Mouse (Mus musculus): ENCODE data around the gene Usf3. TPM values are rescaled to one million over a fixed set of nuclear protein-coding genes. Genes with fewer than 3 reads are reported as not detected.

Gene Usf3
- polyA plus RNA-seq, 1 experiment from 2014 or later, result 2.4 TPM

DNA sequence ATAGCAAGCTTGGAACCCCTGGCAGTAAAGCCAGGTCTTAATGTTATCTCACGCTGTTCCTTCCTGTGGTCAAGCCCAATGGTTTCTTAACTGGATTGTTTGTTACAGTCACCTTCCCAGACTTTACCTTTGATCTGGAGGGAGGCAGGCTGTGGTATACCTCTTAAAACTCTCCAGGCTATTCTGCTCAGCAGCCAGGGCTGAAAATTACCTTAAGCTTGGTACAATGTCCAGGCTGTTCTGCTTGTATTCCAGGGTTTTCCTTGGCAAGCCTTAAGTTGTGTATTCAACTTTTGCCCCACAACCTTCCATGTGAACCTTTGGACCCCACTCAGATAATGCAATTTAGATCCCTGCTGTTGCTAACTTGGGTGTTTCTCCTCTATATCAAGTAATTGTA, 2.0 kb downstream of the Usf3 start:
- H3K4me1 ChIP-seq (replicated peaks), result peaks cover 18% of the 10 kb centered on the region
- H3K4me2 ChIP-seq, result peak overlapping the region; percentile 39
- no peaks in the 10 kb centered on the region for H3K36me3 ChIP-seq
- H3K4me3 ChIP-seq, result no peak overlapping the region
- ATAC-seq (ENCODE audit: insufficient number of reproducible peaks, low FRiP score), result no peak
- no peak overlapping the region for H3K9ac ChIP-seq
- no peaks in the 10 kb centered on the region for H3K9me3 ChIP-seq (replicated peaks)
- WGBS, result 45% methylated on average over 1 of the region's 1 CpGs
- 0 out of 2 replicates have a peak overlapping the region, but pooled peaks have one; percentile 40 for H3K27ac ChIP-seq (ENCODE audit: poor library complexity, severe bottlenecking)
- no peaks in the 10 kb centered on the region for H3K27me3 ChIP-seq (replicated peaks)

DNA sequence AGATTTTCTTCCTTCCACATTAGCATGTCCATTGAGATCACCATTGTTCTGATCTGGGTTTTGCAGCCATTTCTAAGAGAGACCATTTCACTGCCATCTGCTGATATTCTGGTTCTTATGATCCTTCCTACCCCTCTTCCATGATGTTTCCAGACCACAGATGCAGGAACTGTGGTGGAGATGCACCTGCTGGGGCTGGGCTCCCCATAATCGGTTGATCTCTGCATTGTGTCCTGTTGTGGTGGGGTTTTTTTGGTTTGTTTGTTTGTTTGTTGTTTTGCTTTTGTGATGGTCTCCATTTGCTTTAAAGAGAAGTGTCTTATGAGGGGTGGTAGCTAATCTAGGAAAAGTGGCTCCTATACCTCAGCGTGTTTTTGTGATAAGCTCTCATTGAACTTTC, 3.5 kb downstream of the Usf3 start:
- no peaks in the 10 kb centered on the region for H3K9me3 ChIP-seq (replicated peaks)
- H3K27ac ChIP-seq (ENCODE audit: poor library complexity, severe bottlenecking), result no peak overlapping the region
- H3K36me3 ChIP-seq, result peaks cover 5% of the 10 kb centered on the region; the same call in 1 of the 2 replicates
- no peak overlapping the region for H3K4me2 ChIP-seq
- no peak overlapping the region for H3K4me3 ChIP-seq
- ATAC-seq (ENCODE audit: insufficient number of reproducible peaks, low FRiP score), result no peak
- H3K4me1 ChIP-seq (replicated peaks), result peaks cover 18% of the 10 kb centered on the region
- no peak overlapping the region for H3K9ac ChIP-seq
- H3K27me3 ChIP-seq (replicated peaks), result no peaks in the 10 kb centered on the region
- 84% methylated on average over 2 of the region's 2 CpGs for WGBS

DNA sequence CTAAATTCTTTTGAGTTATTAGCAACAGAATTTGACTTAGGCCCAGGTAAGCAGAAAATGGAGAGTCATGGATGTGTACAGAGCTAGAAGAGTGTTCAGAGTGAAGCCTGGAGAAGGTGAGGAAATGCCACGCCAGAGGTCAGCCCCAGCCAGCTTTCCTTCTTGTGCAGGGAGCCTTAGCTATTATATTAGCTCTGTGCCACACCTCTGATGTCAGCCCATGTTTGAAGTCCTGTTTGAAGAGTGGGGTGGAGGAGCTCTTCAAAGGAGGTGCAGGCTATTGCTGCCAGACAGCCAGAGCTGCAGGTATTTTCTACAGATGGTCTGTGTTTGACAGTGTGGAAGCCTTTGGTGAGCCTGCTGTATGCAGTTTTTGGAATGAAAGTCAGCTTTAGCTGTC, 5.5 kb downstream of the Usf3 start:
- 68% methylated on average over 1 of the region's 1 CpGs for WGBS
- ATAC-seq (ENCODE audit: insufficient number of reproducible peaks, low FRiP score), result no peak

DNA sequence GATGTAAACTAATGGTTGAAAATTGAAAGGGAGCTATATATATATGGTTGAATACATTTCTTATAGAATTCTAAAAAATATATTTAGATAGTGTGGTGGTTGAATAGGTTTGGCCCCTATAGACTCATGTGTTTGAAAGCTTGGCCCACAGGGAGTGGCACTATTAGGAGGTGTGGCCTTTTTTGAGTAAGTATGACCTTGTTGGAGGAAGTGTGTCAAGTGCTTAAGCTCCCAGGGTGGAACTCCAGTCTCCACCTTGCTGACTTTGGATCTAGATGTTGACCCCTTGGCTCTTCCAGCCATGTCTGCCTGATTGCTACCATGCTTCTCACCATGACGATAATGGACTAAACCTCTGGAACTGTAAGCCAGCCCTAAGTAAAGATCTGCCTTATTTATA, 9.6 kb downstream of the Usf3 start:
- no peak overlapping the region for H3K4me2 ChIP-seq
- H3K27ac ChIP-seq (ENCODE audit: poor library complexity, severe bottlenecking), result no peak overlapping the region
- H3K36me3 ChIP-seq, result peaks cover 9% of the 10 kb centered on the region
- H3K9ac ChIP-seq, result no peak overlapping the region
- no peaks in the 10 kb centered on the region for H3K9me3 ChIP-seq (replicated peaks)
- no peaks in the 10 kb centered on the region for H3K27me3 ChIP-seq (replicated peaks)
- no peak overlapping the region for H3K4me3 ChIP-seq
- ATAC-seq (ENCODE audit: insufficient number of reproducible peaks, low FRiP score), result no peak
- H3K4me1 ChIP-seq (replicated peaks), result 0 out of 2 replicates have a peak, but pooled peaks cover 2% of the 10 kb centered on the region
- WGBS, result 91% methylated on average over 1 of the region's 1 CpGs

More for the DNA sequence above, 5.5 kb downstream of the Usf3 start:
- no peaks in the 10 kb centered on the region for H3K27me3 ChIP-seq (replicated peaks)
- peaks cover 18% of the 10 kb centered on the region for H3K4me1 ChIP-seq (replicated peaks)
- H3K4me2 ChIP-seq, result no peak overlapping the region
- H3K36me3 ChIP-seq, result peaks cover 9% of the 10 kb centered on the region
- no peak overlapping the region for H3K4me3 ChIP-seq
- H3K9me3 ChIP-seq (replicated peaks), result no peaks in the 10 kb centered on the region
- no peak overlapping the region for H3K27ac ChIP-seq (ENCODE audit: poor library complexity, severe bottlenecking)
- H3K9ac ChIP-seq, result no peak overlapping the region

DNA sequence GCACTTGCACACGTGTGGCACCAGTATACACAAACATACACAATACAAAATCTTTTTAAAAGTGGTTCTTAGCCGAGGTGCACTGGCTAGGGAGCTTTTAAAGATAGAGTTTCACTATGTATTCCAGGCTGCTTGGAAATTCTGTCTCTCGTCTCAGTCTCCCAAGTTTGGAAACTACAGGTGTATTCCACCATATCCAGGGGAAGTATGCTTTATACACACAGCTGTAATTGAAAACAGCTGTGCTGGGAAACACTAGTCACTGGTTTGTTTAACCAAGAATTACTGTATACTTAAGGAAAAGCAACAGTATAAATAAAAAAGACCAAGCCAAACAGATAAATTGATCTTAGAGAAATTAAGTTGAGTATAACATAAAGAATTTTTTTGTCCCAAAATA, 11.7 kb downstream of the Usf3 start:
- no peak for ATAC-seq (ENCODE audit: insufficient number of reproducible peaks, low FRiP score)
- H3K4me2 ChIP-seq, result no peak overlapping the region
- no peak overlapping the region for H3K27ac ChIP-seq (ENCODE audit: poor library complexity, severe bottlenecking)

DNA sequence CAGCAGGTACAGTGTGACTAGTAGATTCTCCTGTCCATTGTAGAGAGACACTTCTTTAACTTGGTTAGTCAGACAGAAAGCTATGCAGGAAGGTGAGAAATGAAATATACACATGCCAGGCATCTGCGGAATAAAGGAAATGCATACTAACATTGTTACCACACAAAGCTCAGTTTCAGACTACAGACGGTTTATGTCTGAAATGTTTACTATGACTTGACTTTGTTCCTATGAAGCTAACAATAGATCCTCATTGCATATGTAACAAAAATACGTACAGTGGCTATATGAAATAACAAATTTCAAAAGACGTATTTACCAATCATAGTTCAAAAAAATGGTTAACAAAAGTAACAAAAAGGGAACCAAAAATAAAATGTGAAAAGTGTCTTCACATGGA, 14.1 kb downstream of the Usf3 start:
- no peak overlapping the region for H3K4me3 ChIP-seq
- H3K4me2 ChIP-seq, result no peak overlapping the region
- no peak overlapping the region for H3K27ac ChIP-seq (ENCODE audit: poor library complexity, severe bottlenecking)
- H3K9me3 ChIP-seq (replicated peaks), result peaks cover 2% of the 10 kb centered on the region; the same call in 1 of the 2 replicates
- WGBS, result 93% methylated on average over 4 of the region's 4 CpGs
- no peak overlapping the region for H3K9ac ChIP-seq
- H3K4me1 ChIP-seq (replicated peaks), result peaks cover 6% of the 10 kb centered on the region
- no peaks in the 10 kb centered on the region for H3K27me3 ChIP-seq (replicated peaks)
- peaks cover 5% of the 10 kb centered on the region for H3K36me3 ChIP-seq
- no peak for ATAC-seq (ENCODE audit: insufficient number of reproducible peaks, low FRiP score)

More for the DNA sequence above, 11.7 kb downstream of the Usf3 start:
- WGBS, result 79% methylated on average over 3 of the region's 3 CpGs
- Histone ChIP-seq H3K36me3 (peaks cover 14% of the 10 kb centered on the region), H3K27me3 (replicated peaks) (no peaks in the 10 kb centered on the region), H3K4me3 (no peak overlapping the region), H3K9ac (no peak overlapping the region), H3K4me1 (replicated peaks) (no peaks in the 10 kb centered on the region), H3K9me3 (replicated peaks) (peaks cover 2% of the 10 kb centered on the region; the same call in 1 of the 2 replicates)

DNA sequence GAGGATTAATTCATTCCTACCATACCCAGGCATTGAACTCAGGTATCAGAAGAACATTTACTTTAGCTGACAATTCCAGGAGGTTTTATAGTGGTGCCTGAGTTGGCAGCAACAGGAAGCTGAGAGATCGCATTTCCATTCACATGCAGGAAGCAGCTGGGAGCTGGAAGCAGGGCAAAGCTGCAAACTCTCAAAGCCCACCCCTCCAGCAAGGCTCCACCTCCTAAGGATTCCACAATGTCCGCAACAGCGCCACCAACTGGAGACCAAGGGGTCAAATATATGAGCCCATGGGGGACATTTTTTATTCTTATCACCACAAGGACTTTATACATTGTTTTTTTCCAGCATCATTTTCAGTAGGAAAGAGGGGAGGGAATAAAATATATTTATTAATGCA, 15.7 kb downstream of the Usf3 start:
- Histone ChIP-seq H3K27ac (ENCODE audit: poor library complexity, severe bottlenecking) (no peak overlapping the region), H3K9me3 (replicated peaks) (peaks cover 2% of the 10 kb centered on the region; the same call in 1 of the 2 replicates), H3K4me1 (replicated peaks) (peaks cover 6% of the 10 kb centered on the region), H3K27me3 (replicated peaks) (no peaks in the 10 kb centered on the region), H3K4me3 (no peak overlapping the region), H3K4me2 (no peak overlapping the region), H3K36me3 (peaks cover 5% of the 10 kb centered on the region), H3K9ac (no peak overlapping the region)
- WGBS, result 87% methylated on average over 3 of the region's 3 CpGs
- no peak for ATAC-seq (ENCODE audit: insufficient number of reproducible peaks, low FRiP score)

DNA sequence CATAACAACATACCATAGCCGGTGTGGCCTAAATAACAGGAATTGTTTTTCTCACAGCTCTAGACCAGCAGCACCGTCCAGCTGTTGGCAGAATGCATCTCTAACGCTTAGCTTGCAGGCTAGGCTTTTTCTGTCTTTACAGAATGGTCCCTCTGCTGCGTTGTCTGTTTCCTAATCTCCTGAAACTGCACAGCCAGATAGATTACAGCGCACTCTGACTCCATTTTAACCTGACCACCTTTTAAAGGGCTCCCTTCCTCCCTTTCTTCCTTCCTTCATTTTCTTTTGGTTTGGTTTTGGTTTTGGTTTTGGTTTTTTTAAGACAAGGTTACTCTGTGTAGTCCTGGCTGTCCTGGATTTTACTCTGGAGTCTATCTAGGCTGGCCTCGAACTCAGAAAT, 17.0 kb downstream of the Usf3 start:
- no peak overlapping the region for H3K9ac ChIP-seq
- no peak overlapping the region for H3K4me2 ChIP-seq
- H3K4me1 ChIP-seq (replicated peaks), result peaks cover 6% of the 10 kb centered on the region
- H3K9me3 ChIP-seq (replicated peaks), result peaks cover 2% of the 10 kb centered on the region; the same call in 1 of the 2 replicates
- no peaks in the 10 kb centered on the region for H3K27me3 ChIP-seq (replicated peaks)
- no peak for ATAC-seq (ENCODE audit: insufficient number of reproducible peaks, low FRiP score)
- H3K36me3 ChIP-seq, result peaks cover 5% of the 10 kb centered on the region
- no peak overlapping the region for H3K4me3 ChIP-seq
- no peak overlapping the region for H3K27ac ChIP-seq (ENCODE audit: poor library complexity, severe bottlenecking)
- WGBS, result 70% methylated on average over 6 of the region's 6 CpGs

DNA sequence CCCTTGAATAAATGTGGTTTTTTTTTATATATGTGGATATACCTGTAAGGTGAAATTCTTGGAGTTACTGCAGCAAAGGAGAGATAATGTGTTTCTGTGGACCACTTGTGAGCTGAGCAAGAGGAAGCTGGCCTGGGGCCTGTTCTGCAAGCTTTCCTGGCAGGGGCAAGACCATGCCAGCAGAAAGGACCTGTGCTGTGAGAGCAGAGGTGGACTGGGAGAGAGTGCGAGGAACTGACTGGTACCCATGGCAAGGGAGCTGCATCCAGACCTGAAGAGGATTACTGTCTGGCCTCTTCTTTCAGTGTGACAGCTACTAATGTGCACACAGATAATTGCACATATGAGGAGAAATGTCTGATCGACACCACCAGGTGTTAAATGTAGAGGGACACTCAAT, 17.9 kb downstream of the Usf3 start:
- no peak overlapping the region for H3K4me2 ChIP-seq
- no peak overlapping the region for H3K9ac ChIP-seq
- no peak overlapping the region for H3K27ac ChIP-seq (ENCODE audit: poor library complexity, severe bottlenecking)
- peaks cover 6% of the 10 kb centered on the region for H3K4me1 ChIP-seq (replicated peaks)
- ATAC-seq (ENCODE audit: insufficient number of reproducible peaks, low FRiP score), result no peak
- H3K9me3 ChIP-seq (replicated peaks), result peaks cover 2% of the 10 kb centered on the region; the same call in 1 of the 2 replicates
- H3K4me3 ChIP-seq, result no peak overlapping the region
- no peaks in the 10 kb centered on the region for H3K27me3 ChIP-seq (replicated peaks)
- peaks cover 5% of the 10 kb centered on the region for H3K36me3 ChIP-seq
- 91% methylated on average over 2 of the region's 2 CpGs for WGBS

DNA sequence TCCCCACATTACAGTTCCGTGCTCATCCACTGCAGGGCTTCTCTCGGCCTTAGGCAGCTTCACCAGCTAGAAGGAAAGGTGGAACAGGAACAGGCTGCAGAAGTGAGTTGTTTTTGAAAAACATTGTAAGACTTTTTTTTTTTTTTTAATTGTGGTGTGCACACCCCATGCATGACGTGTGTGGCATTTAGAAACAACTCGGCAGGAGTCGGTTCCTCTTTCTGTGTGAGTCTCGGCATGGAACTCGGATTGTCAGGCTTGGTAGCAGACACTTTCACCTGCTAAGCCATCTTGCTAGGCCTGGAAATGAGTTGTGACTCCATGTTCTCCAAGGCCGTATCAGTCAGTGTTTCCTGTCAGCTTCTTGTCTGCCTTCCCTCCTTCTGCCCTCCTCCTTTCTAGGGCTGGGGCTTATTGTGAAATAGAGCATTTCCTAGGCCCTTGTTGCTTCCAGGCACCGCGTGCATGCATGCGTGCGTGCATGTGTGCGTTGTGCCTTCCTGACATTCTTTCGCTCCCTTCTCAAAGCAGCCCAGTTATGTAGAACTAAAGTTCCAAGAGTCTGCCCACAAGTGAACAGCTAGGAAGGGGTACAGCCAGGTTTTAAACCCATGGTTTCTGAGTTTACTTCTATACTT, 26.1 kb downstream of the Usf3 start:
- Histone ChIP-seq H3K4me1 (replicated peaks) (no peaks in the 10 kb centered on the region), H3K9ac (no peak overlapping the region), H3K4me2 (no peak overlapping the region), H3K27ac (ENCODE audit: poor library complexity, severe bottlenecking) (no peak overlapping the region), H3K27me3 (replicated peaks) (no peaks in the 10 kb centered on the region), H3K36me3 (peaks cover 48% of the 10 kb centered on the region), H3K9me3 (replicated peaks) (peaks cover 5% of the 10 kb centered on the region), H3K4me3 (no peak overlapping the region)
- WGBS, result 87% methylated on average over 14 of the region's 14 CpGs
- ATAC-seq (ENCODE audit: insufficient number of reproducible peaks, low FRiP score), result no peak

DNA sequence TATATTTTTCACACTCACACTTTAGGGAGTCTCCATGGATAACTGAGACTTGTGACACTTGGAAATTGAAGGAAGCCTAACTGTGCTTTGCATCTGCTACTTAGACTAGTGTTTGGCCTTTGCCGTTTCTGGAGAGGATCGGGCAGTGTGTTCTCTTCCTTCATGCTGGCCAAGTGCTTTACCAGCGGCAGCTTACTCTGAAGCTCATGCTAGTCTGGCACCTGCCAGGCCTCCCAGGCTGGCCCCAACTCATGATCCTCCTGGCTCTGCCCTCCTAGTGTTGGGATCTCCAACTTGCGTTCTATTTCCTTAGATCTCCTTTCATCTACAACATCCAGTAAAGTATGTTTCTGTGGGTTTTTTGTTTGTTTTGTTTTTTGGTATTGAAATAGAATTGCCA, 27.1 kb downstream of the Usf3 start:
- no peak overlapping the region for H3K4me2 ChIP-seq
- no peak for ATAC-seq (ENCODE audit: insufficient number of reproducible peaks, low FRiP score)
- 91% methylated on average over 4 of the region's 4 CpGs for WGBS
- no peaks in the 10 kb centered on the region for H3K4me1 ChIP-seq (replicated peaks)
- no peak overlapping the region for H3K4me3 ChIP-seq
- H3K9me3 ChIP-seq (replicated peaks), result peaks cover 5% of the 10 kb centered on the region
- no peak overlapping the region for H3K27ac ChIP-seq (ENCODE audit: poor library complexity, severe bottlenecking)
- H3K36me3 ChIP-seq, result peaks cover 48% of the 10 kb centered on the region
- no peak overlapping the region for H3K9ac ChIP-seq
- no peaks in the 10 kb centered on the region for H3K27me3 ChIP-seq (replicated peaks)

DNA sequence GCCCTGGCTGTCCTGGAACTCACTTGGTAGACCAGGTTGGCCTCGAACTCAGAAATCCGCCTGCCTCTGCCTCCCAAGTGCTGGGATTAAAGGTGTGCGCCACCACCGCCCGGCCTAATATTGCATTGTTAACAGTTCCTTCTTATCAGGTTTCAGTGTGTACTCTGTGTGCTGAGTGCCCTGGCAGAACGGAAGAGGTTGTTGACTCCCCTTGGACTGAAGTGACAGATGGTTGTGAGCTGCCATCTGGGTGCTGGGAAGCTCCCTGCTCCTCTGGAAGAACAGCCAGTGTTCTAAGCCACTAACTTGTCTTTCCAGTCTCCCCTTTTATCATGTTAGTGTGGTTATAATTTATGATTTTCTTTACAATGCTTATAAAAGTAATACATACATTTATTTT, 31.3 kb downstream of the Usf3 start:
- H3K4me1 ChIP-seq (replicated peaks), result no peaks in the 10 kb centered on the region
- H3K4me3 ChIP-seq, result no peak overlapping the region
- no peaks in the 10 kb centered on the region for H3K27me3 ChIP-seq (replicated peaks)
- H3K27ac ChIP-seq (ENCODE audit: poor library complexity, severe bottlenecking), result no peak overlapping the region
- no peak for ATAC-seq (ENCODE audit: insufficient number of reproducible peaks, low FRiP score)
- peaks cover 5% of the 10 kb centered on the region for H3K9me3 ChIP-seq (replicated peaks)
- H3K36me3 ChIP-seq, result peaks cover 68% of the 10 kb centered on the region
- 82% methylated on average over 6 of the region's 6 CpGs for WGBS
- no peak overlapping the region for H3K9ac ChIP-seq
- no peak overlapping the region for H3K4me2 ChIP-seq

Measured in heart, embryonic 12.5 days (tissue).